Mouse (Mus musculus) ES-E14 (cell line): ENCODE results near the gene H2-Q4.

Experiments used
- CHD2 ChIP-seq: IDR thresholded peaks from 2 replicates; pipeline ENCODE4 v1.6.1; 2014; ENCODE audit warnings: mild to moderate bottlenecking, low read depth, low read length, inconsistent platforms
- HCFC1 ChIP-seq: IDR thresholded peaks from 2 replicates; pipeline ENCODE4 v1.6.1; 2012; ENCODE audit warnings: low read length, inconsistent platforms, borderline replicate concordance; ENCODE audit not compliant: insufficient read depth
- MAFK ChIP-seq: IDR thresholded peaks from 2 replicates; pipeline ENCODE4 v1.6.1; 2014; ENCODE audit warnings: mild to moderate bottlenecking, low read depth, low read length, inconsistent platforms; ENCODE audit not compliant: insufficient read depth
- ZC3H11A ChIP-seq: IDR thresholded peaks from 2 replicates; pipeline ENCODE4 v1.6.1; 2012; ENCODE audit warnings: low read depth, mild to moderate bottlenecking, inconsistent platforms, low read length, borderline replicate concordance
- ZNF384 ChIP-seq: IDR thresholded peaks from 2 replicates; pipeline ENCODE4 v1.6.1; 2012; ENCODE audit warnings: low read depth, low read length, inconsistent platforms

DNA sequence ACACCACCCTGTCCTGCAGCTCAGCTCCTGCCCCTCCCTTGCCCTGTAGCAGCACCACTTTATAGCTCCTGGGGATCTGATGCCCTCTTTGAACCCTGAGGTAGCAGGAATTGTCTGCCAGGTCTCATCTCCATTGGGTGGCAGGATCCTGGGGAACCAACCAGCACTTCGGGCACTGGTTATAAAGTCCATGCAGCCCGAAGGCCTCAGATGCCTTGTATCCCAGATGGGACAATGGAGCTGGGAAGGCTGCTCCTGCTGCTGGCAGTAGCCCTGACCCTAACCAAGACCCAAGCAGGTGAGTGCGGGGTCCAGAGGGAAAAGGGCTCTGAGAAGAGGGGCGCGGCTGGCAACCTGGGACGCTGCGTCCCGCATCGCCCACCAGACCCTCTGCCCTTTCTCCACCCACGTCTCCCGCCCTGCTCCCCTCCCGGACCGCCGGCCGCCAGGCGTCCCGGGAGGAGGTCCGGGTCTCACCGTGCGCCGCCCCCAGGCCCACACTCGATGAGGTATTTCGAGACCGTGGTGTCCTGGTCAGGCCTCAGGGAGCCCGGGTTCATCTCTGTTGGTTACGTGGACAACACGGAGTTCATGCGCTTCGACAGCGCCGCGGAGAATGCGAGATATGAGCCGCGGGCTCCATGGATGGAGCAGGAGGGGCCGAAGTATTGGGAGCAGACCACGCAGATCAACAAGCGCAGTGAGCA, 20.5 kb upstream of the H2-Q4 start:
- TF ChIP-seq HCFC1 (no peak), CHD2 (no peak), ZNF384 (no peak), MAFK (no peak), ZC3H11A (no peak)
